Mouse (Mus musculus): Measurements from ENCODE around the gene Arl6ip6. TPM values are rescaled to one million over a fixed set of nuclear protein-coding genes. Genes with fewer than 3 reads are reported as not detected.

The Arl6ip6 gene
- total RNA-seq, 2 experiments from 2014 or later, result 12.0 to 12.7 TPM

Other genes with a start within 250 kb of the Arl6ip6 start
- 10 to 100 TPM; 41.1 to 47.7 TPM for gene Prpf40a, start 442 bp upstream of the Arl6ip6 start, total RNA-seq (2021)

Data from layer of hippocampus, postnatal 25 days (tissue).